Mouse (Mus musculus) heart, postnatal 36 days (tissue): ENCODE results near the gene Irf1. TPM values are rescaled to one million over a fixed set of nuclear protein-coding genes. Genes with fewer than 3 reads are reported as not detected.
A peak's percentile ranks its signal among the peaks of the same experiment; 100 is the strongest.
"Not testable (repeated sequence)": the region's sequence is repeated elsewhere in the genome, so short reads cannot be mapped to it uniquely, and the experiment has no call there.

Source experiments
- DNase-seq, 2 experiments: peaks; one replicate each; pipeline ENCODE4 v3.0.0; 2021 to 2022
- intact Hi-C: fragments of 180-260 bp; cut with DNase I; formaldehyde crosslinking; loops from one replicate; pipeline ENCODE4 v1.15.1; 2025
- total RNA-seq, 2 experiments: library from RNA; stranded (reverse); gene quantifications; 2 replicates each; pipeline ENCODE4 v1.2.3; 2021

Irf1 gene
- 10 to 100 TPM; 18.6 to 23.6 TPM for total RNA-seq

DNA sequence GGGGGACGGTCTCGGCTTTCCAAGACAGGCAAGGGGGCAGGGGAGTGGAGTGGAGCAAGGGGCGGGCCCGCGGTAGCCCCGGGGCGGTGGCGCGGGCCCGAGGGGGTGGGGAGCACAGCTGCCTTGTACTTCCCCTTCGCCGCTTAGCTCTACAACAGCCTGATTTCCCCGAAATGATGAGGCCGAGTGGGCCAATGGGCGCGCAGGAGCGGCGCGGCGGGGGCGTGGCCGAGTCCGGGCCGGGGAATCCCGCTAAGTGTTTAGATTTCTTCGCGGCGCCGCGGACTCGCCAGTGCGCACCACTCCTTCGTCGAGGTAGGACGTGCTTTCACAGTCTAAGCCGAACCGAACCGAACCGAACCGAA is at the start of gene Irf1:
Gene Irf1 (plus strand): TSS at position 255 of the 365 bp plus-strand sequence.
- DNase-seq = peak; percentile 94 to 96
- intact Hi-C loops = loop anchor here (2.0 to 10.0 kb wide), 3 partner anchors 25 to 335 kb away; partner anchors contain the start of gene P4ha2

- no peak for DNase-seq
- intact Hi-C loops = no loop called here
Measured at GRCm38 (mm10) chr11:53720715-53721114, 49.1 kb upstream of the Irf1 start, which contains the start of gene Il5. Gene Il5 (plus strand): TSS chr11:53720794.

DNA sequence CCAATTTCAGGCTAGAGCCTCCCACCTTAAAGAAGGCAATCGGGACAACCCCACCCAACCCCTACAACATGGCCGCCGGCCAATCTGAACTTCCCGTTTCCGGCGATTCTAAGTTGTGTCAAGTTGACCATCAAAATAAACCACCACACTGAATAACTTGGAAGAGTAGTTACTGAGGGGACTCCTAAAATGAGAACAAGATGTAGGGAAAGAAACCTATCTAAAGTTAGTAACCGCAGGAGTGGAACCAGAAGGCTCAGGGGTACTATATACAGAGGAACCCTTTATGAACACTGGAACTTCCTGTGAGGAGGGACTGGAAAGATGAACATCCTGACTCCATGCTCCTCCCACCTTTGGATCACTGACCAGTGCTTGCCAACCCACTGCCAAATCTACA is 38.4 kb upstream of the Irf1 start:
- no peak for DNase-seq
- intact Hi-C loops = no loop called here

DNA sequence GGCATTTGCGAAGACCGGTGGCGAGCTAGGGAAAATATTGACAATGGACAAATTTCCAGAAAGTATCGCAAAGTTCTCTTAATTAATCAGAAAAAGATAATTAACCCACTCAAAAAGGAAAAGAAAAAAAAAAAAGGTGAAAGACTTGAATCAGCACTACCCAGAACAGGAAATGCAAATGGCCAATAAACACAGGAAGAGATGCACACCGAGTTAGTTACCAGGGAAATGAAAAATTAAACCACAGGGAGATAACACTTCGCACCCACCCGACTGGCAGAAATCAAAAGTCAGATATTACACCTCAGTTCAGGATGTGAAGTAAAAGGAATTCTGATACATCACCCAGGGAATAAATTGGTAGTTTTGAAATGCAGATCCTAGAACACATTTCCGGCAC is 37.6 kb upstream of the Irf1 start:
- intact Hi-C loops = no loop called here
- DNase-seq = no peak

DNA sequence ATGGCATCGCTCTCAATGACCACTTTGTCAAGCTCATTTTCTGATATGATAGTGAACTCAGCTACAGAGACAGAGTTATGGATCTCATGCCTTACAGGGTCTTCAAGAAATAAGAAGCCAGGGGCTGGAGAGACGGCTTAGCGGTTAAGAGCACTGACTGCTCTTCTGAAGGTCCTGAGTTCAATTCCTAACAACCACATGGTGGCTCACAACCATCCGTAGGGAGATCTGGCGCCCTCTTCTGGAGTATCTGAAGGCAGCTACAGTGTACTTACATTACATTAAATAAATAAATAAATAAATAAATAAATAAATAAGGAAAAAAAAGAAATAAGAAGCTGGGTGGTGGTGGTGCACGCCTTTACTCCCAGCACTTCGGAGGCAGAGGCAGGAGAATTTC is 36.0 kb upstream of the Irf1 start:
- intact Hi-C loops = no loop called here
- no peak for DNase-seq

DNA sequence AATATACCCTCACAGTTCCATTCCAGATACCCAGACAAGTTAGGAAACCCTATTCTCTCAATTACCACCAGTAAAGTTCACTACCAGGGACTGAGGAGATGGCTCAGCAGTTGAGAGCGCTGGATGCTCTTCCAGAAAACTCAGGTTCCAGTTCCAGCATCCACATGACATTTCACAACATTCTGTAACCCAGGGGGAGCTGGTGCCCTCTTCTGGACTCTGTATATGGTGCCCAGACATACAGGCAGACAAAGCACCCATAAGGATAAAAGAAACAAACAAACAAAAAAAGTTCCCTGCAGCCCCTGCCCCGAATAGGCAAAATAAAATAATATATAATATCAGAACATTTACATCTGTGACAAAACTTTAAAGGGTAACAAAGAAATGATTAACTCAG is 35.4 kb upstream of the Irf1 start:
- no peak for DNase-seq
- intact Hi-C loops = no loop called here

- intact Hi-C loops = loop anchor here (5.0 kb wide), 2 partner anchors 143 to 522 kb away; no protein-coding TSS in a partner anchor
- DNase-seq = no peak
Measured at GRCm38 (mm10) chr11:53734970-53735681, 34.7 kb upstream of the Irf1 start.

- intact Hi-C loops = loop anchor here (2.0 to 5.0 kb wide), 3 partner anchors 143 to 522 kb away; partner anchors contain the start of gene Gm9837
- peak; percentile 55 to 61 for DNase-seq
Measured at GRCm38 (mm10) chr11:53735682-53736245, 34.0 kb upstream of the Irf1 start.

DNA sequence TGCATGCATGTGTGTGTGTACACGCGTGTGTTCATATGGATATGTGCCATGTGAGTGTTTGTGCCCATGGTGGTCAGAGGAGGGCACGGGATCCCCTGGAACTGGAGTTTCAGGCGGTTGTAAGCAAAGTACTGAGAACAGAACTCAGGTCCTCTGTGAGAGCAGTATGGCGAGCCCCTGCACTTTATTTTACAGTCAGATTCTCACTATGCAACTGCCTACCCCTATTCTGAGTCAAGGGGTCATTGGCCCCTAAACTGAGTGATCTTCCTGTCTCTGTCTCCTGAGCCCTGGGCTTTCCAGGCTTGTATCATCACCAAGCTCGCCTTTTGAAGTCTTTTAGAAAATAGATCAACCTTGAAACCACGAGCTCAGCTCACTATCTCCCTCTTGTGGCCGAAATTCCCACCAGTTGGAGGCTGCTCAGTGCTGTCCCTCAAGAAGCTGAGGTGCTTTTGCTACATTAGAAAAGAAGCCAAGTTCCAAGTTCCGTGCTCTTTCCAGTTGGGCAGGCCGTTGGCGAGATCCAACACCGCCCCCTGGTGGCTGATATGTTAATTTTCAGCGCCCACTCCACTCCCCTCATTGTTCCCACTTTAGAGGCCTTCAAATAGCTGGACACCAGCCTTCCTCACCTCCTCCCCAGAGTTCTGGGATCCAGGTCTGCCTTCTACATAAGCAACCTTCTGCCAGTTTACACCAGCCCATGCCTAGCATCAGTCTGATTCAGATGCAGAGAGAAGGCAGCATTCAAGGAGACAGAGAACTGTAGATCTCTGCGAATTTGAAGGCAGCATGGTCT is 32.8 kb upstream of the Irf1 start:
- peak; percentile 73 to 77 for DNase-seq

DNA sequence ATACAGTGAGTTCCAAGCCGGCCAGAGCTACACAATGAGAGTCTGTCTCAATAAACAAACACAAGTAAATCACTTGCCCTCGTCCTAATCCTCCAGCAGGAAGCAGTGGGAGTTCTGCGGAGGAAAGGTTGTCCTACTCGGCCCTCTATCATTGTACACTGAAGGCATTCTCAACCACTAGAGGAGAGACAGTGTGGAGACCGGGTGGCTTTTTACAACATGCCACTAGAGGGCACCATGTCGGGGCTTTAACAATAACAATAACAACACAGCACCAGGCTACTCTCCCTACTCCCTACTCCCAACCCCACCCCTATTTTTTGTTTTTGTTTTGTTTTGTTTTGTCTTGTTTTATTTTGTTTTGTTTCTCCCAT is 32.3 kb upstream of the Irf1 start:
- DNase-seq = peak; percentile 66 to 69
- intact Hi-C loops = loop anchor here (1.0 to 5.0 kb wide), 4 partner anchors 113 to 520 kb away; partner anchors contain the start of gene Gm9837

More for the DNA sequence above, 32.8 kb upstream of the Irf1 start:
- intact Hi-C loops = loop anchor here (1.0 to 5.0 kb wide), 4 partner anchors 113 to 520 kb away; partner anchors contain the start of gene Gm9837

GRCm38 (mm10) chr11:53742353-53742752 is 27.5 kb upstream of the Irf1 start:
- intact Hi-C loops = no loop called here
- DNase-seq = peak in 1 of 2 experiments; percentile 26

DNA sequence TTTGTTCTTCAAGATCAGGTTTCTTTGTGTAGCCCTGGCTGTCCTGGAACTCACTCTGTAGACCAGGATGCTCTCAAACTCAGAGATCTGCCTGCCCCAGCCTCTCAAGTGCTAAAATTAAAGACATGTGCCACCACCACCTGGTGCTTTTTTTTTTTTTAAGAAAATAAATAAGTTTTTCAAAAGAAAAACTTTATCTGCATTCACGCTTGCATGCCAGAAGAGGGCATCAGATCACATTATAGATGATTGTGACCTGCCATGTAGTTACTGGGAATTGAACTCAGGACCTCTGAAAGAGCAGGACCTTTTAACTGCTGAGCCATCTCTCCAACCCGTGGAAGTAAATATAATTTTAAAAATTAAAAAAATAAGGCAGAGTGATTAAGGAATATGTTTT is 24.6 kb upstream of the Irf1 start:
- intact Hi-C loops = no loop called here
- DNase-seq = no peak

DNA sequence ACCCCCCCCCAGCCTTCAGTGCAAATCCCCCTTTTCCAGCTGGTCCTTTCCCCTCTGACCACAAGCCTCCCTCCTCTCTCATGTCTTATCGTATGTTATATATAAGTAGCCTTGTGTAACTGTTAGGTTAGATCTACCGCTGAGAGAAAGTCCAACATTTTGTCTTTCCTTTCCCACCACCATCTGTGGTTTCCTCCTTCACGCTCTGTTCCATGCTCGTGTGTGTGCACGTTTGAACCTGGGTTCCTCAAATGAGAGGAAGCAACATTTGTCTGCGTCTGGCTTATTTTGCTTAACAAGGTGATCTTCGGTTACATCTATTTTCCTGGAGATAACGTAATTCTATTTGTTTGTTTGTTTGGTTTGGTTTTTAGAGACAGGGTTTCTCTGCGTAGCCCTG is 21.8 kb upstream of the Irf1 start:
- no peak for DNase-seq
- intact Hi-C loops = no loop called here

- intact Hi-C loops = no loop called here
- no peak for DNase-seq
Measured at GRCm38 (mm10) chr11:53748614-53749013, 21.2 kb upstream of the Irf1 start.

- no peak for DNase-seq
- intact Hi-C loops = no loop called here
Measured at GRCm38 (mm10) chr11:53749306-53749705, 20.5 kb upstream of the Irf1 start.

DNA sequence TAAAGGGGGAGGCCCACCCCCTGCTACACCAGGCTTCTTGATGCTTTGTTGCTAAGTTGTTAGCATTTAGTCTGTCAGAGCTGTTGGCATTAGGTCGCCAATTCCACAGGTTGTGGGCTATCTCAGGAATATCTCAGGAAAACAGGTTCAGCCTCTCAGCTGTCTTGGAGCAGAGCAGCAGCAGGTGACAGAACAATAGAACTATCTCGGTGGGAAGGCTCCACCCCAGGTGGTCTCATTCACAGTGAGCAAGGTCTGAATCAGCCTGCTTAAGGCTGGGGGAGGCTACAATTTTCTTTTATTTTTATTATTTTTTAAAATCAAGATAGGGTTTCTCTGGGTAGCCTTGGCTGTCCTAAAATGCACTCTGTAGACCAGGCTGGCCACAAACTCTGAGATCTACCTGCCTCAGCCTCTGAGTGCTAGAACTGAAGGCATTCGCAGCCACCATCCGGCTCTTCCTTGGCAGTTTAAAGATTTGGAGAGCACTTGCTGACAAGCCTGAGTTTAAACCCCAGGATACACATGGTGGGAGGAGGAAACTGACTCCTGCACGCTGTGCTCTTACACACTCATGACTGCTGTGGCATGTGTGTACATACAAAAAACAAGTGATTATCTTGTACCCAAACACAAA is 20.0 kb upstream of the Irf1 start:
- no peak for DNase-seq
- intact Hi-C loops = no loop called here

- intact Hi-C loops = no loop called here
- no peak for DNase-seq
Measured at GRCm38 (mm10) chr11:53755011-53755595, 14.7 kb upstream of the Irf1 start.

GRCm38 (mm10) chr11:53757612-53758011 is 12.2 kb upstream of the Irf1 start:
- no peak for DNase-seq
- intact Hi-C loops = loop anchor here (1.0 kb wide), 1 partner anchor 93 kb away; no protein-coding TSS in a partner anchor

- intact Hi-C loops = loop anchor here (1.0 kb wide), 1 partner anchor 92 kb away; no protein-coding TSS in a partner anchor
- DNase-seq = not testable (repeated sequence)
Measured at GRCm38 (mm10) chr11:53758033-53758432, 11.8 kb upstream of the Irf1 start.

DNA sequence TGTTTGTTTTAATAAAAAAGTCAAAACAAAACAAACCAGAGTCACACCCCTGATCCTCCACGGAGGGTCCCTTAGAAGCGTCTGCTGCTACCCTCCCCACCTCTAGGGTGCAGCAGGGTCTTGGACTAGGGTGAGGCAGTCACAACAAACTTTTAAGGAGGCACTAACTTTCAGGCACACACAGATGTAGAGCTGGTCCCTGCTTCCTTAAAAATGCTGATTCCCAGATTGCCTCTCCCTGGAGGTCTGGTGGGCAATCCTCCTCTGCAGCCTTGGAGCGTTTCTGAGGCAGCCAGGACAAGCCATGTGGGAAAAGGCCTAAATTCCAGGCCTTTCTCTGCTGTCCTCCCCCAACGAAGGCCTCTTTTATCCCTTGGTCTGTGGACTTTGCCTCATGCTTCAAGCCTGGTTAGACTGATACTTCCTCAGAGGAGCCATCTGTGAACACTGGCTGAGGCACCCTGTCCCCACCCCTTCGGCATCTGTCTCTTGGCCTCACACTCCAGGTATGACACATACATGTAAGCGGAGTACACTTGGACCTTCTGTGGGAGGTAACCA is 10.9 kb upstream of the Irf1 start:
- intact Hi-C loops = loop anchor here (1.0 kb wide), 1 partner anchor 91 kb away; no protein-coding TSS in a partner anchor
- no peak for DNase-seq
